Mouse (Mus musculus): ENCODE data around the gene Pnkd. TPM values are rescaled to one million over a fixed set of nuclear protein-coding genes. Genes with fewer than 3 reads are reported as not detected.

Pnkd gene
- 73.8 and 90.9 TPM in 2 replicates for polyA plus RNA-seq (2012; rRNA removed; ENCODE audit: low replicate concordance)

DNA sequence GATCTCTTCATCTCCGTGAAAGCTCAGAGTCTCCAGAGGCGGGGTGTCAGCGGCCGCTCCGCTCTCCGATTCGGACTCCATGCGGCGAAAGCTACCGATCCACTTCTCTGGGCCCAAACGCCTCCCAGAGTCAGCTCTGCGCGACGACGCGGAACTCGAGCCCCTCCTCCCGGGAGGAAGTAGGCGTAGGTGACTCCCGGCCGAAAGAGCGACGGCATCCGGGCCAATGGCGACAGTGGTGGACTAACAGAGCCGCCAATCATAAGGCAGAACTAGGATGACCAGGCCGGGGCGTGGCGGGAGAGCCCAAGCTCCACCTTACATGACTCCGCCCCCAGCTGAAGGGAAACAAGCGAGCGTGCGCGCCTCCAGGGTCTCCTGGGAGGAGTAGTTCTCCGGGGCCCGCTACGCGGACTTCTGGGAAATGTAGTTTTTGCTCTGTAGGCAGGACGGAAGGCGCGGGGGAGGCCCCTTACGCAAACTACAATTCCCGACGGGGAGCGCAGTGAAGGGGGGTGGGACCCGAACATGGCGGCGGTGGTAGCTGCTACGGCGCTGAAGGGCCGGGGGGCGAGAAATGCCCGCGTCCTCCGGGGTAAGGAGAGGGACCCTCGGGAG lies at the start of gene Pnkd, which contains the start of gene Aamp:
Gene Pnkd, plus strand, starts transcription at position 388 of the 618 bp plus-strand sequence.
Gene Aamp, minus strand, starts transcription at position 196 of the 618 bp plus-strand sequence.

DNA sequence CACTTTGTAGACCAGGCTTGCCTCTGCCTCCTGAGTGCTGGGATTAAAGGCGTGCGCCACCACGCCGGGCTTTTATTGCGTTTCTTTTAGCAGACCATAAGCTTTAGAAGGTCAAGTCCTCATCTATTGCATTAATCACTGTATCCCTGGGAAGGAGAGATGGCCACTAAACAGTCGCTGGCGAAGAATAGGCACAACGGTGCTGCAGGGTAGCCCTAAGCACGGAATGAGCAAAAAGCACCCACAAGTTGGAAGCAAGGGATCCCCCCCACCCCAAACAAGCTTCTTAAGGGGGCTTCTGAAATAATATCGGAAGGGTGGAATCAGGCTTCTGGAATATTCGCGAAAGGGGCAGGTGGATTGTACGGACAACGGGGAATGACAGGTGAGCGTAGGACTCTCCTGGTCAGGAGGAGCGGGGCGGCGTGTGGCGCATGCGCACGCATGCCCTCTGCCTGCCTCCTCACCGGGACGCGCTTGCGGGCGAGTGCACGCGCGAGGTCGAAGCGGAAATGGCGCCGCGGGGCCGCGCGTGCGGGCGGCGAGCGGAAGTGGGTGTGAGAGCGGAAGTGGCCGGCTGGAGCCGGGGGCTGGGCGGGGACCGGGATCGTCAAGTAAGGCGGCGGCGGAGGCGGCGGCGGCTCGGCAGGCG lies 48.7 kb upstream of the Pnkd start, which contains the start of gene Arpc2:
Gene Arpc2, plus strand, starts transcription at position 147 of the 652 bp plus-strand sequence.

DNA sequence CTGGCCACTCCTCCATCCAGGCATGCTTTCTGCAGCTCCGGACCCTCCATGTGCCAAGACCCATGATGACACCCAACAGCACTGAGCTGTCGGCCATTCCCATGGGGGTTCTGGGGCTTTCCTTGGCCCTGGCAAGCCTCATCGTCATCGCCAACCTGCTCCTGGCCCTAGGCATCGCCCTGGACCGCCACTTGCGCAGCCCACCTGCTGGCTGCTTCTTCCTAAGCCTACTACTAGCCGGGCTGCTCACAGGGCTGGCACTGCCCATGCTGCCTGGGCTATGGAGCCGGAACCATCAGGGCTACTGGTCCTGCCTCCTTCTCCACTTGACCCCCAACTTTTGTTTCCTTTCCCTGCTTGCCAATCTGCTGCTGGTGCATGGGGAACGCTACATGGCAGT lies 6.2 kb upstream of the Pnkd start, which contains the start of gene Gpbar1:
Gene Gpbar1, plus strand, starts transcription at position 13 of the 400 bp plus-strand sequence.

DNA sequence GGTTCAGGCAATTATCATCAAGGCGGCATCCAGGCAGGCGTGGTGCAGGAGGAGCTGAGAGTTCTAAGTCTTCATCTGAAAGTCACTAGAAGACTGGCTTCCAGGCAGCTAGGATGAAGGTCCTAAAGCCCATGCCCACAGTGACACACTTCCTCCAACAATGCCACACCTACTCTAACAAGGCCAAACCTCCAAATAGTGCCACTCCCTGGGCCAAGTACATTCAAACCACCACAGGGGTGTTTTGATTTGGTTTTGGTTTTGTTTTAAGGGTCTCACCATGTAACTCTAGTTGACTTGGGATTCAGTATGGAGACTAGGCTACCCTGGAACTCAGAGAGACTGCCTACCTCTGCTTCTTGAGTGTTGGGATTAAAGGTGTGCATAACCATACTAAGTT lies 20.8 kb downstream of the Pnkd start, which contains the start of gene Tmbim1:
Gene Tmbim1, minus strand, starts transcription at position 101 of the 400 bp plus-strand sequence.

DNA sequence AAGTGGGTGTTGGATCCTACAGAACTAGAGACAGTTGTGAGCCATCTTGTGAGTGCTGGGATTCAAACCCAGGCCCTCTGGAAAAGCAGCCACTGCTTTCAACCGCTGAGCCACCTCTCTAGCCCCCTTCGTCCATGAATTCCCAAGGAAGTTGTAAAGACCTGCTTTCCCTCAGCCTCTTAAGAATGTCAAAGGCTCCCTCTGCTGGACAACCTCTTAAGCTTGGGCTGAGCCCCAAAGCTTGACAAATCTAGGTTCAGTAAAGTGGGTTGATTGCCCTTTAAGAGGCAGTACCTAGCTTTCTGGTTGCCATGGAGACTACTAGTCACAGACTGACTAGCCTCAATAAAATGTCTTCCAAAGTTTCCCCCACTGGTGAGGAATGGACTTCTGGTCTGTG lies 77.1 kb downstream of the Pnkd start, which contains the start of gene Catip:
Gene Catip, plus strand, starts transcription at position 297 of the 400 bp plus-strand sequence.

DNA sequence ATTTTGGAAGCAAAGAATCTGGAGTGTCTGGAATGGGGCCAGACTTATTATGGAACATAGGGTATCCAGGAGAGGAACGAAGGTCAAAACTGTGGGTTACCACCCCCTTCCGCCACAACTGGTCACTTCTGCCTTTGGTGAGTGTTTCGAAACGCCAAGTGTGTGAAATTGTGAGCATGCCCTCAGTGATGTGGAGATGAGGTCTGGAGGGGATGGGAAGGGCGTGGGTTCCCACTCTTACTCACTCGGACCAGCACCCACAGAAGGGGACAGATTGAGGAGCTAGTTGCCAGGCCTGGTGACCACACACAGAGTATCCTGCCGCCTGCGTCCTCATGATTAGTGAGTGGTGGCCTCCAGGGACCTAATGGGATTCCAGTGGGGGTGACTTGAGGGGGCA lies 90.2 kb downstream of the Pnkd start, which contains the start of gene Slc11a1:
Gene Slc11a1, plus strand, starts transcription at position 216 of the 400 bp plus-strand sequence.

DNA sequence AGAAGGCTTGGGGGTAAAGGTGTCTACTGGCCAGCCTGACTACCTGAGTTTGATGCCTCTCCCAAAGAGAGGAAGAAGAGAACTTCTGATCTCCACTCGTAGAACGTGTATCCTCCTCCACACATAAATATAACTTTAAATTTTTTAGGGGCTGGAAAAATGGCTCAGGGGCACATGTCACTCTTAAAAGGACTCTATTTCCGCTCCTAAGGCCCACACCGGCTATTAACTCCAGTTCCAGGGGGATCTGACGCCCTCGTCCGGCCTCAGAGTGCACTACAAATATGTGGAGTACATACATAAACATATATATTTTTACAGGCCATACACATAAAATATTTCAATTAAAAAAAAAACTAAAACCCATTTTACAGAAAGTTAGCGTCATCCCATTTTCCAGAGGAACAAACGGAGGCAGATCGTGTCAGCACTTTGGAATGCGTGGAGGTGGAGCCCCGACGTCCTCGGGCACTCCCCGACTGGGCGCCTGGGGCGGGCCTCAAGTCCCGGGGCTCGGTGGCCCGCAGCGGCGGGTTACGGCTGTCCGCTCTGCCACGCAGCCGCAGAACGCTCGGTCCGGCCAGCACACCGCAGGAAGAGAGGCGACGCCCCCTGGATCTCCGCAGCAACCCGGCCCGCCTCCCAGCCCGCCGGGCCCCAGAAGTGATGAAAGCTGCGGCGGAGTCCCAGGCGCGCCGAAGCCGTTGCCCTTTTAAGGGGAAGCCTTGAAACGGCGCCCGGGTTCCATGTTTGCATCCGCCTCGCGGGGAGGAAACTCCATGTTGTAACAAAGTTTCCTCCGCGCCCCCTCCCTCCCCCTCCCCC lies 106.4 kb downstream of the Pnkd start, which contains the start of gene Ctdsp1:
Gene Ctdsp1, plus strand, starts transcription at position 586 of the 825 bp plus-strand sequence.

Other genes with a start within 250 kb of the Pnkd start
- 48.3 and 120 TPM in 2 replicates for gene Tns1, start 160.5 kb upstream of the Pnkd start, polyA plus RNA-seq (2012; rRNA removed; ENCODE audit: low replicate concordance)
- 0.14 and 0.33 TPM in 2 replicates for gene Rufy4, start 159.4 kb upstream of the Pnkd start, polyA plus RNA-seq (2012; rRNA removed; ENCODE audit: low replicate concordance)
- gene Cxcr2, start 130.9 kb upstream of the Pnkd start, polyA plus RNA-seq (2012; rRNA removed; ENCODE audit: low replicate concordance): 0.11 TPM in 1 of 2 replicates, not detected in the other
- gene Cxcr1, start 90.3 kb upstream of the Pnkd start, polyA plus RNA-seq (2012; rRNA removed; ENCODE audit: low replicate concordance): not detected in 2 replicates
- 164 and 241 TPM in 2 replicates for gene Arpc2, start 48.8 kb upstream of the Pnkd start, polyA plus RNA-seq (2012; rRNA removed; ENCODE audit: low replicate concordance)
- gene Gpbar1, start 6.4 kb upstream of the Pnkd start, polyA plus RNA-seq (2012; rRNA removed; ENCODE audit: low replicate concordance): 4.0 and 6.1 TPM in 2 replicates
- gene Aamp, start 192 bp upstream of the Pnkd start, polyA plus RNA-seq (2012; rRNA removed; ENCODE audit: low replicate concordance): 107 and 155 TPM in 2 replicates
- 637 and 738 TPM in 2 replicates for gene Tmbim1, start 20.7 kb downstream of the Pnkd start, polyA plus RNA-seq (2012; rRNA removed; ENCODE audit: low replicate concordance)
- gene Catip, start 77.2 kb downstream of the Pnkd start, polyA plus RNA-seq (2012; rRNA removed; ENCODE audit: low replicate concordance): 0.18 and 0.21 TPM in 2 replicates
- 15.9 and 20.9 TPM in 2 replicates for gene Slc11a1, start 90.3 kb downstream of the Pnkd start, polyA plus RNA-seq (2012; rRNA removed; ENCODE audit: low replicate concordance)
- gene Ctdsp1, start 106.6 kb downstream of the Pnkd start, polyA plus RNA-seq (2012; rRNA removed; ENCODE audit: low replicate concordance): 96.4 and 165 TPM in 2 replicates
- 136 and 434 TPM in 2 replicates for gene Vil1, start 124.4 kb downstream of the Pnkd start, polyA plus RNA-seq (2012; rRNA removed; ENCODE audit: low replicate concordance)
- 11.3 and 13.8 TPM in 2 replicates for gene Cnot9, start 221.1 kb downstream of the Pnkd start, polyA plus RNA-seq (2012; rRNA removed; ENCODE audit: low replicate concordance)

All from duodenum, adult 2 months (tissue).